Mouse (Mus musculus): Measurements from ENCODE around the gene Atxn7l1.
A peak's percentile ranks its signal among the peaks of the same experiment; 100 is the strongest.

Atxn7l1 gene

GRCm38 (mm10) chr12:33279159-33279558 lies 131.7 kb downstream of the Atxn7l1 start:
- DNase-seq: no peak

GRCm38 (mm10) chr12:33280805-33281204 lies 133.3 kb downstream of the Atxn7l1 start:
- DNase-seq: peak; percentile 84 to 85

DNA sequence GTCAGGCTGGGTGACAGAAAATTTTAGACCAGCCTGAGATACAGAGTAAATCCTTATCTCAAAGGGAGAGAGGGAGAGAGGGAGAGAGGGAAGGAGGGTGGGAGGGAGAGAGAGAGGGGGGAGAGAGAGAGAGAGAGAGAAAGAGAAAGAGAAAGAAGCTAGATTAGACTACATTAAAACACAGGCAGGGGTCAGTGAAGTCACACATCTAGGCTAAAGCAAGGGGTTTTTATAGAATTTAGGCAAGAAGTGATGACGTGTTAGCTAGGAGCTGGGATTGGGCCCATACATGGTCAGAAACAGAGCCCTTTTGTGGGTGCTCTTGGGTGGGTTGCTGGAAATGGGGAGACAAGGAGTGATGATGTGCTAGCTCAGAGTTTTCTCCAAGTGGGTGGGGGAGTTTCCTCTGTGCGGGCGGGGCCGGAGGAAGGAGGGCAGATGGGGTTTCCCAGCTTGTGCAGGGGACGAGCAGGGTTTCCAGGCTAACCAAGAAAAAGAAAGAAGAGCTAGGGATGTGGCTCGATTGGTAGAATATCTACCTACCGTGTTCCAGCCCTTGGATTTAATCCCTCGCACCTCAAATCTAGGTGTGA lies 136.9 kb downstream of the Atxn7l1 start:
- DNase-seq: no peak

- no peak for DNase-seq
Measured at GRCm38 (mm10) chr12:33285354-33285753, 137.9 kb downstream of the Atxn7l1 start.

DNA sequence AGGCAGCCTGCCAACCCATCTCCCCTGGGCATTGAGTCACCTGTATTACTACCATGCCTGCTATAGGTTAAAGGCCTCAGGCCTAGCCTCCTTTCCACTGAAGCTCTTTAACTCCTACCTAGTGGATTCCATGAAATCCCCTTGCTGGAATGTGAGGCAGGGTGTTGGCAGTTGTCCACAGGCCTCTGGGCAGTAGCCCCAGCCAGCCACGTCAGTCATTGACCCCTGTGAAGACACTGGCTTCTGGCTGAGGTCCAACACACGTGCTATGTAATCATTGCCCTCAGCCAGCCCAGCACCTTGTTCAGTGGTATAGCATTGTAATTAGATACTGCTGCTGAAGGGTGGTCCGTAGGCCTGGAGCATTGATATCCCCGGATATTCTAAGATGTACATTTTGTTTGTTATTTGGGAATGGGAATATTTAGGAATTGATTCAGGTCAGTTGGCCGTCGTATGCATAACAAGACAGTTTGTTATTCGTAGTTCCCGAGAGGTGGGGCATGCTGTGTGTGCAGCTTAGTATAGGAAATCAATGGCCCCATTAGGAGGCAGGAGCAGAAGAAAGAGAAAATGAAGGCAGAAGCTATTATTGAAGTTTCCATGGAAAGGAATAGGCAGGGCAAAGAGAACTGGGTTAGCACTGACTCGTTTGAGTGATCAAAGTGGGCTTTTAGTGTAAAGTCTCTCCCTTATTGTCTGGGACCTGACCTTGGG lies 138.6 kb downstream of the Atxn7l1 start:
- DNase-seq: no peak

GRCm38 (mm10) chr12:33287686-33288085 lies 140.2 kb downstream of the Atxn7l1 start:
- no peak for DNase-seq

DNA sequence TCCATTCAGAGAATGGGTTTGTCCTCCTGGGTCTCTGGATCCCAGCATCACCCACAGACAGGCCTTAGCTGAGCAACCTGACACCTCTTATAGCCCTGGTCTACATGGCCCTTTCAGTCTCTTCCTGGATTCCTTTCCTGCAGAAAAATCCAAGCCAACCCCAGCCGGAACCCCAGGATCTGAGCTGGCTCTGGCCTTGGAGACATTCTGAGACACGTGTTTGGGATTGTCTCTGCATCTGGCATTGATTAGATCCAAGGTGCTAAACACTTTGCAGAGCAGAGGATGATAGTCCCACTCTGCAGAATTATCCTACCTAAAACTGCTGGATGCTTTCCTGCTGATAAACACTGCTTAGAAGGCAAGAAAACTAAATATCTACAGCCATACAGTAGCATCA lies 141.3 kb downstream of the Atxn7l1 start:
- DNase-seq: no peak

- peak; percentile 60 to 65 for DNase-seq
Measured at GRCm38 (mm10) chr12:33302070-33302469, 154.6 kb downstream of the Atxn7l1 start.

DNA sequence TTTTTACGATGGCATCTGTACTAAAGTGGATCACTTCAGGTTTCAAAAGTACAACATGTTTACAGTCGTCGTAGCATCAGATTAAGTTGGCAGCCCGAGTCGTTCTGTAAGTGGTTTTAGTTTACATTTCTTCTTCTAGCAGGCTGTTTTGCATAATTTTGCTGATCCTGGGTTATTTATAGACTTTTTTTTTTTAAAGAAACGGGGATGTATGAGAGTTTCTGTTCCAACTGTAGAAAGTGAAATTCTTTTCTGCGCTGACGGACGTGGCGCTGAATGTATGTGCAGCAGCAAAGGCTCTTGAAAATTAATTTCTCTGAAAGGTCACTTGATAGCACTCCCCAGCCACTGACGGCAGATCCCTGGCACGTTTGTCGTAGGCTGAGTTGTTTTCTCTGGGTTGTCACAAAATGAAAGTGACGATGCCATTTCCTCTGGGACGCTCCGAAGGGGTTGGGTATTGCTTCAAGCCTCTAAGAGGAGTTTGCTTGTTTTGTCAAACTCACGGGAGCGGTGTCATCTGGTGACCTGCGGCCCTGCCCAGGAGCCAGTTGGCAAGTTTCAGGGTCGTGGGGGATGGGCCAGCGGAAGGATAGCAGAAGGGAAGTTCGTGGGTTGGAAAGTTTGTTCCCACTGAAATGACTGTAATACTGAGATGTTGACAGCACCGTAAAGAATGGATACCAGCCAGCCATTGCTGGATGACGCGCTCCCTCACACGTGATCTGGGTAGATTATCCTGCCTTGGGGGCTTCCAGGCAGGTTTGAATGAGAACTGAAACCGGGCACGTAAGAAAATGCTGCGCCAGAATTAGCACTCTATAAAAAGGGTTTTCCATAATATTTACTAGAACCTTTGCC lies 155.3 kb downstream of the Atxn7l1 start:
- DNase-seq: peak; percentile 80

DNA sequence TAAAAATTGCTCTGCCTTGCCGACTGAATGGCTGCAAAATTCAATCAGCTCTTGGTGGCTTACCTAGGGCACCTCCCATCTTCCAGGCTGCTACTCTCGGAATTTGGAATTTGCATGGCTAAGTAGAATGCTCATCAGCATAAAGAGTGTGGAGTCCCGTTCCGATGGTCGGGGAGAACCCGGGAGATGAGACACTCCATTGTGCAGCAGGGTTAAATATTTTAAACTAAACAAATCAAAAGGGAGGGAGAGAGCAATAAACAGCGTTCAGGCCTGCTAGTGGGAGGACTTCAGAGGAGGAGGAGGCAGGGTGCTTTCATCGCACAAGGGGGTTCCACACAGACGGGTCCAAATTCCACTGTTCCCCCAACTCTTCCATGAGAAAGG lies 155.9 kb downstream of the Atxn7l1 start:
- DNase-seq: no peak

DNA sequence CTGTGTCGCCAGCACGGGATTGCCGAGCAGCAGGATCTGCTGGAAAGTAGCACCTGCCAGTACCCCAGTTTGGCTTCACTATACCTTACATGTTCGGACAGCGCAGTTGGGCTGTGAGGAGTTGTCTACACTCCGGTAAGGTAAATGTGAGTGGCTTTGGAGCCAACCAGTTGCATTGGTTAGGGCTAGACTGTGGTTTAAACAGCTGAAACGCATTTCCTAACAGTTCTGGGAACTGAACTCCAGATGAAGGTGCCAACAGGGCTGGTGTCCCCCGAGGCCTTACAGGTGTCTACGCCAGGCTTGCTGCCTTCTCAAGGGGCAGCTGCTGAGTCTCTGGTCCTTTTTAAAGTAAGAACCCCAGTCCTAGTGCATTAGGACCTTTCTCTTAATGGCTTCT lies 157.6 kb downstream of the Atxn7l1 start:
- no peak for DNase-seq

GRCm38 (mm10) chr12:33306476-33306875 lies 159.0 kb downstream of the Atxn7l1 start:
- DNase-seq: no peak

- DNase-seq: no peak
Measured at GRCm38 (mm10) chr12:33308668-33309067, 161.2 kb downstream of the Atxn7l1 start.

DNA sequence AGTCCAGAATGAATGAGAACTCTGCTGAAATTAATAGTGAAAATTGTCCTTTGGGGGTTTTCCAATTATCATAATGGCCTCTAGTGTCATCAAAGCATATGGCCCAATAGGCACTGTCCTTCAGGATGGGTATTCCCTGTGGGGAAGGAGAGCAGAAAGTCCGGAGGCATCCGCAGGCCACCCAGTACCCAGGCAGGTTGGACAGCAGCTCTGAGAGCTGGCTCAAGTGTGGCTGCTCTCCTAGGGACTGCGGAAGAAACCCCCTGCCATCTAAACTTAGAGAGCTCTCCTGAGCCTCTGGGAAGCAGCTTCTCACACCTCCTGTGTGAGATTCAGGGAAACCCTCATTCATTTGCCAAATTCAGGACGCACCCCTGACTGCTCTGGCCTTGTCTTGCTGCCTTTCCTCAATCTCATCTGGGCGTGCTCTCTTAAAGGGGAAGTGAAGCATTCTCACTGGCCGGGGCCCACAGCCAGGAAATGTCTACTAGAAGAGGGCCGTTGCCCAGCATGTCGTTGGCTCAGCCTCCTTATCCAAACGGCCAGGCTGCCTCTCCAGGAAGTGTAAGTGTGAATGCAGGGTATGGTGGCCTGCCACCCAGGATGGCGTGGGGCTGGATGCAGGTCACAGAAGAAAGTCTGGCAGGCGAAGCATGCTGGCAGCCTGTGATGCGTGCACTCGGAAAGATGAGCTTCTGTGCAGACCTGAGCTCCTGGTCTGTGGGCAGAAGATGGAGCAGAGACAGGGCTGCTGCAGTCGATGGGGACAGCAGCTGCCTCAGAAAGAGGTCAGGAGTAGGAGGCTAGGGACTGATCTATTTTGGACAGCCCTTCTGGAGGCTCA lies 166.6 kb downstream of the Atxn7l1 start:
- peak; percentile 69 to 70 for DNase-seq

DNA sequence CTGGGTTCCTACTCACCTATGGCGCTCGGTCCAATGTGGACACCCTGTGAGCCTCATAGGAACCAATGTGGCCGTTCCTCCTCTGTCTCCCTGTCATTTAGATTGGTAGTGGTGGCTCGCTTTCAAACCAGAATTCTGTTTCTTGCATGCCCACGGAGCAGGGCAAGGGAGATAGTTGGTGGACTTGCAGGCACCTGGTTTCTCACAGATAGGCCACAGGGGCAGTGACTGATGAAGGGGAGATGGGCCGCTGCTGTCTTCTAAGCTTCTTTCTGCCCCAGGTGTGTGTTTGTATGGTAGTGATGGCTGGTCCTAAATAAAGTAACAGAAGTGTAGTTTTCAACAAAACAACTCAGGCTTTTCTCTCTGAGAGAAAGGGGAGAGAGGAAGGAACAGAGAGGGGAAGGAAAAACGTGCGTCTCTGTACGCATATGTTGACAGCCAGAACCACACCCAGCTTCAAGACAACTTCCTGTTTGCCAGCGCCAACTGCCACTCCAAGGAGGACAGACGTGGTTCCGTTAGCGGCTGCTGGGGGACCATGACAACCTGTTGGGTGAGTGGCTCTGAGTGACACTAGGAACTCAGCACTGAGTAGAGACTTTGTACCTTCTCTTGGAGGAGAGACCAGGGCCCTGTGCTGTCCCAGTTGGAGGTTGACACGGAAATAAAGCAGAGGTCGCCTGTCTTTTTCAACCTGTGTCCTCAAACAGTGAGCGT lies 167.6 kb downstream of the Atxn7l1 start:
- DNase-seq: peak; percentile 69 to 73

DNA sequence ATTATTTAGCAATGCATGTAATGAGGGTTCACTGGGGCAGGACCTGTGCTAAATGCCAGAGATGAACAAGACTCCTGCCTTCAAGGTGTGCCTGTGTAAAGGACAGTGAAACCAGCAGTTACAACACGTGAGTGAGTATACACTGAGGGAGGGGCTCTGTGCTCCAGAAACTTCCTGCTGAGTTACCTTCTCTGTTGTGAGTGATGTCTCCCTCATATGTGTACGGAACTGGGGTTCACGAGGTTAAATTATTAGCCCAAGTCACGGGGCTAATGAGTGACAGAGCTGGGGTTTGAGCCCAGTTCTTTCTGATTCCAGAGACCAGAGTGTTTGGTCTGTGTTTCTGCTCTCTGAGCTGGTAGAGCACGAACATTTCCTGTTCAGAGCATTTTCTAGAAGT lies 168.3 kb downstream of the Atxn7l1 start:
- DNase-seq: peak; percentile 40 to 44

- no peak for DNase-seq
Measured at GRCm38 (mm10) chr12:33317792-33318530, 170.5 kb downstream of the Atxn7l1 start.

DNA sequence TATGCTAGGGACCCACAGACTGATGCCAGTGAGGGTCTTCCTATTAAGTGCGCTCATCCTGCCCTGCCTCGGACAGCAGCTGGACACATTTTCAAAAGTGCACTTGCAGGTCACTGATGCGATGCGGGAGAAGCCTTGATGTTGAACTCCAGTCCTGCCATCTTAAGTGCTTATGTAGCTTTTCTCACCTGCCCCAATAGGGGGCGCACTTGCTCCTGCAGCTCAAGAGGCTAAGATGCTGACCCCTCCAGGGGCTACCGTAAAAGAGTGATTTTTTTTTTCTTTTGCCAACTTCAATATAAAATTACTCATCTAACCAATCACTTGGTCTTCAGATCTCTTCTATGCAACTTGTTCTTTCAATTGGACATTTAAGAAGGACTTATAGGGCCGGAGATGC lies 175.1 kb downstream of the Atxn7l1 start:
- DNase-seq: peak; percentile 31 to 32

DNA sequence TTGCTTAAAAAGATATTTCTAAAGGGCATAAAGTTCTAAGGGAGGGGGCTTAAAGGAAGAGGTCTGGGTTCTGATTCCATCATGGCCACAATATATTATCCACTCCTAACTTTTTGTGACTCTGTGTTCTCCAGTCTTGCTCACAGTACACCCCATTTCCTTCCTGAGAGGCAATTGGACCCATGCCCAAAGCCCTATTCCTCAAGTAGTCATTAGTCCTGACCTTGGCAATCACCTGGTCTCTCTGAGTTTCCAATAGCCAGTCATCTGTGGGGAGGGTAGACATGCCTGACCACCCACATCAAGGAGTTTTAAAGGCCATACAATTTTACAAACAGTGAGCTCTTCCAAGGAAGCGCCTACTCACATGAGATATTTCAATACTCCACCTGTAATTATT lies 176.3 kb downstream of the Atxn7l1 start:
- no peak for DNase-seq

- no peak for DNase-seq
Measured at GRCm38 (mm10) chr12:33325424-33325823, 177.9 kb downstream of the Atxn7l1 start.

DNA sequence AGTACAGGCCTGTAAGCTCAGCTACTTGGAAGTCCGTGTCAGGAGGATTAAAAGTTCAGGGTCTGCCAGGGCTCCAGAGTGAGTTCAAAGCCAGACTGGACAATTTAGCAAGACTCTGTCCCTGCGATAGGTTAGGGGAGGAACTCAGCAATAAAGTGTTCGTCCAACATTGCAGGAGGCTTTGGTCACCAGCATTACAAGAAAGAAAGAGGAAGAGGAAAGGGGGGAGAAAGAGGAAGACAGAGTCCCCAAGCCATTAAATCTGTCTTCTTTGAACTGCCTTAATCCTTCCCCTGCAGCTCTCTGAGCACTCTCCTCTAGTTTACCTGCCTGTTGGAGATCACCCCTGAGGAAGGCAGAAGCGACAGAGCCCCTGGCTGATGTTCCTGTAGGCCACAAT lies 184.6 kb downstream of the Atxn7l1 start:
- no peak for DNase-seq
